Mouse (Mus musculus): Measurements from ENCODE around the gene Zfp143.
A peak's percentile ranks its signal among the peaks of the same experiment; 100 is the strongest.

DNA sequence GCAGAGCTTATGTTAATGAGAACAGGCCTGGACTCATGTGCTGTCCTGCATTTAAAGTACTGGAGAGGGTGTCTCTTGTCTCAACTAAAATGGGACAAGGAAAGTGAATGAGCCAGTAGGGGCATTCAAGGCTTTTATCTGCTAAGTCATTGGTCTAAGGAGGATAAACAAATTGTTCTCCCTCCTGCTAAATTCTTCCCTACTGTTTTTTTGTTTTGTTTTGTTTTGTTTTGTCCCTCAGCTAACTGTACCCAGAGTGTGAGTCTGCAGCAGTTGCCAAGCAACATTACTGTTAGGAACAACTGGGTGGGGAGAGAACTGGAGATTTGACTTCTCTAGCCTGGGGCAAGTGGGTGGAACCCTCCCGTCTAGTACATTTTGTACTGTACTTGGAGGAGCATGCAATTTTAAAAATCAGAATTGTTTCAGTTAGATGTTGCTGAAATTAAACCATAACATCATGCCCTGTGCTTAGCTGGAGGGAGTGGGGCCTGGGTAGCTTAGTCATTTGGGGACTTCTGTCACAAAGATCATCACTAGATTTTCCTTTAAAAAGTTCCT is 55.8 kb downstream of the Zfp143 start:
- 0 out of 2 replicates have a peak, but pooled peaks have one; percentile 4 for TF ChIP-seq CTCF (IDR thresholded peaks at IDR 0.05; ENCODE audit: low read depth)
- TF ChIP-seq EP300 (optimal IDR thresholded peaks at IDR 0.05): peak; percentile 88

All from stomach, postnatal 0 days (tissue).